Mouse (Mus musculus): Measurements from ENCODE around the gene Npff. TPM values are rescaled to one million over a fixed set of nuclear protein-coding genes. Genes with fewer than 3 reads are reported as not detected.

The Npff gene
- polyA plus RNA-seq, 1 experiment, result 0.84 TPM

DNA sequence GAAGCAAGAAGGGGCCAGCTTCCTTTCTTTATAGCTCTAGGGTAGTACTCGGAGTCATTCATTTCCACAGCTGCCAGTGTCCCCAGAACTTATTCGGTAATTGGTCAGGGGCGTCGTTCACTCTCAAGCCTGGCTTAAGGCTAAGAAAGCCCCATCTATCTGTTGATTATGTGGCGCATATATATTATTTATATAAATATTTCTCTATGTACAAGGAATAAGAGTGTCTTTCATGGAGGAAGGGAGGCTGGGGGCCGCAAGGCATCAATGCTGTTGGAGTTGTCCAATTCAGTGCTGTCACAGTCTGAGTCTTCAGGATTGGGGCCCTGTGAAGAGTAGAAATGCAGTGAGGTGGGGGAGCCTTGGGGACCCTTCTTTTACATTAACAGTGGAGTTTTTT is 24.9 kb downstream of the Npff start:
- H3K36me3 ChIP-seq (ENCODE audit: control insufficient read depth, insufficient read depth), result peaks cover 98% of the 10 kb centered on the region
- TF ChIP-seq POLR2AphosphoS2 (IDR thresholded peaks at IDR 0.05; ENCODE audit: insufficient read length, low read depth), result peak; percentile 16
- no peak for TF ChIP-seq MYOD1 (IDR thresholded peaks at IDR 0.05; ENCODE audit: control insufficient read depth in 1 of 3, insufficient read length in 2 of 3, low read depth in 2 of 3)
- H3ac ChIP-seq (ENCODE audit: control insufficient read depth, insufficient read length), result no peak overlapping the region
- H3K27me3 ChIP-seq (ENCODE audit: control insufficient read depth, insufficient read depth, insufficient read length), result no peaks in the 10 kb centered on the region
- peaks cover 28% of the 10 kb centered on the region for H3K79me2 ChIP-seq (ENCODE audit: control insufficient read depth, insufficient read depth)
- no peak overlapping the region for H3K4me2 ChIP-seq (ENCODE audit: low read depth)
- no peak overlapping the region for H3K4me3 ChIP-seq

DNA sequence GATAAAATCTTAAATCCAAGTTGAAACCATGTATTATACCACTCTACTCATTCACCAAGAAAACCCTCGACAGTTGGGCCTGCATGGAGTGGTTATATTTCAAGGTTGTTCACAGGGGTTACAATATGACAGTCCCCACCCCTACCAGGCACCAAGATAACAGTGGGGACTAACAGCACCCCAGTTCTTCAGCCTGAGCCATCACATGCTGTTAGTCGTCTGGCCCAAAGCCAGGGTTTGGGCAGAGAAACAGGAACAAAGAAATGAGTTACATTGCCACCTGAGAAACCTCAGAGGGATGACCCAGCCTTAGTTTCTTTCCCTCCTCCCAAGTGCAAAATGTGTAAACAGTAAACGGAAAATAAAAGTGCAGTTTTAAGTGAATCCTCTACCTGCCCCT is 25.4 kb downstream of the Npff start:
- no peaks in the 10 kb centered on the region for H3K27me3 ChIP-seq (ENCODE audit: control insufficient read depth, insufficient read depth, insufficient read length)
- no peak overlapping the region for H3K4me3 ChIP-seq
- no peak overlapping the region for H3K4me2 ChIP-seq (ENCODE audit: low read depth)
- H3K79me2 ChIP-seq (ENCODE audit: control insufficient read depth, insufficient read depth), result peaks cover 33% of the 10 kb centered on the region
- H3ac ChIP-seq (ENCODE audit: control insufficient read depth, insufficient read length), result no peak overlapping the region
- TF ChIP-seq SRF (IDR thresholded peaks at IDR 0.05; ENCODE audit: control insufficient read depth, insufficient read length, low read depth) (no peak), REST (IDR thresholded peaks at IDR 0.05; ENCODE audit: insufficient read depth, insufficient read length) (no peak), TCF3 (IDR thresholded peaks at IDR 0.05; ENCODE audit: insufficient read length, low read depth) (no peak), USF1 (IDR thresholded peaks at IDR 0.05; ENCODE audit: low read depth) (no peak), TCF12 (IDR thresholded peaks at IDR 0.05; ENCODE audit: insufficient read depth, poor library complexity, severe bottlenecking) (no peak), MAX (IDR thresholded peaks at IDR 0.05; ENCODE audit: low read depth) (no peak), MYOG (IDR thresholded peaks at IDR 0.05; ENCODE audit: control insufficient read depth in 1 of 3, insufficient read depth in 1 of 3, insufficient read length in 2 of 3, low read depth in 2 of 3) (no peak), POLR2A (IDR thresholded peaks at IDR 0.05; ENCODE audit: insufficient read length, low read depth) (no peak), E2F4 (IDR thresholded peaks at IDR 0.05; ENCODE audit: insufficient read depth) (no peak), CEBPB (IDR thresholded peaks at IDR 0.05; ENCODE audit: insufficient read depth, poor library complexity, severe bottlenecking) (no peak), MYOD1 (IDR thresholded peaks at IDR 0.05; ENCODE audit: control insufficient read depth in 1 of 3, insufficient read length in 2 of 3, low read depth in 2 of 3) (no peak), POLR2AphosphoS2 (IDR thresholded peaks at IDR 0.05; ENCODE audit: insufficient read length, low read depth) (no peak)
- peaks cover 98% of the 10 kb centered on the region for H3K36me3 ChIP-seq (ENCODE audit: control insufficient read depth, insufficient read depth)

DNA sequence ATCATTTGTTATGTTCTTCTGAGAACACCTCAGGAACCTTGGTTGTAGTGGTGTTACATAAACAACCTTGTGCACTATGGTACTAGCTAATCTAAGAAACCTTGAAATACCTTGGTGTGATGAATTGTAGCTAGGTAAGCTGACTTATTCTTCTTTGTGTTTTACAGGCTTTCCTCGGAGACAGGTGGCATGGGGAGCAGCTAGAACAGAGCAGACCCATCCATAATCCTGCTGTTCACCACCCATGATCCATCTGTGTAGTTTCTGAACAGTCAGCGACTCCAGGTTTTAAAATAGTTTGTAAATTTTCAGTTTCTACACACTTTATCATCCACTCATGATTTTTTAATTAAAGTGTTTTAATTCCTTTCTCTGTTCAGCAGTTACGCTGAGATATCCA is 26.4 kb downstream of the Npff start:
- H3ac ChIP-seq (ENCODE audit: control insufficient read depth, insufficient read length), result no peak overlapping the region
- no peaks in the 10 kb centered on the region for H3K27me3 ChIP-seq (ENCODE audit: control insufficient read depth, insufficient read depth, insufficient read length)
- TF ChIP-seq MYOD1 (IDR thresholded peaks at IDR 0.05; ENCODE audit: control insufficient read depth in 1 of 3, insufficient read length in 2 of 3, low read depth in 2 of 3) (no peak), SRF (IDR thresholded peaks at IDR 0.05; ENCODE audit: control insufficient read depth, insufficient read length, low read depth) (no peak), REST (IDR thresholded peaks at IDR 0.05; ENCODE audit: insufficient read depth, insufficient read length) (no peak), POLR2AphosphoS2 (IDR thresholded peaks at IDR 0.05; ENCODE audit: insufficient read length, low read depth) (no peak), MAX (IDR thresholded peaks at IDR 0.05; ENCODE audit: low read depth) (no peak), CEBPB (IDR thresholded peaks at IDR 0.05; ENCODE audit: insufficient read depth, poor library complexity, severe bottlenecking) (no peak), TCF3 (IDR thresholded peaks at IDR 0.05; ENCODE audit: insufficient read length, low read depth) (no peak)
- H3K4me3 ChIP-seq, result no peak overlapping the region
- no peak overlapping the region for H3K4me2 ChIP-seq (ENCODE audit: low read depth)
- H3K79me2 ChIP-seq (ENCODE audit: control insufficient read depth, insufficient read depth), result peaks cover 42% of the 10 kb centered on the region
- peaks cover 99% of the 10 kb centered on the region for H3K36me3 ChIP-seq (ENCODE audit: control insufficient read depth, insufficient read depth)

DNA sequence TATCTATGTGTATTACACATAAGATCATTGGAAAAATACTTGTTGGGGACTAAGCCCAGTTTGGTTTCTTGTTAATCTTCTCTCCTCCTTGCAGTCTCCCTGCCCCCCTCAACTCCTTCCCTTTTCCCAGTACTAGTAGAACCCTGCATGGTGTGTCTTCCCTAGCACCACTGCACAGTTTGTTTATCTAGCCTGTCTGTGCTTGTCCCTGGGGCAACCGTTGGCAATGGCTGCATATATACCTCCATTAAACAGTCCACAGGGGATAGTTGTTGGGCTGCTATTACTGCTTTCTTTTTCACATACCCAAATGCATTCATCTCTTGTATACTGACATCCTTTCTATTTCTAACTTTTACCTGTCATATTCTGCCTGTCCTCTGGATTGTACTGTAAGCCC is 37.1 kb downstream of the Npff start:
- Histone ChIP-seq H3K4me3 (no peak overlapping the region), H3K79me2 (ENCODE audit: control insufficient read depth, insufficient read depth) (peaks cover 83% of the 10 kb centered on the region), H3K4me2 (ENCODE audit: low read depth) (no peak overlapping the region), H3ac (ENCODE audit: control insufficient read depth, insufficient read length) (no peak overlapping the region), H3K36me3 (ENCODE audit: control insufficient read depth, insufficient read depth) (peaks cover 99% of the 10 kb centered on the region), H3K27me3 (ENCODE audit: control insufficient read depth, insufficient read depth, insufficient read length) (no peaks in the 10 kb centered on the region)
- TF ChIP-seq MYOG (IDR thresholded peaks at IDR 0.05; ENCODE audit: control insufficient read depth in 1 of 3, insufficient read depth in 1 of 3, insufficient read length in 2 of 3, low read depth in 2 of 3) (no peak), REST (IDR thresholded peaks at IDR 0.05; ENCODE audit: insufficient read depth, insufficient read length) (no peak), MAX (IDR thresholded peaks at IDR 0.05; ENCODE audit: low read depth) (no peak), TCF12 (IDR thresholded peaks at IDR 0.05; ENCODE audit: insufficient read depth, poor library complexity, severe bottlenecking) (no peak), TCF3 (IDR thresholded peaks at IDR 0.05; ENCODE audit: insufficient read length, low read depth) (no peak), SRF (IDR thresholded peaks at IDR 0.05; ENCODE audit: control insufficient read depth, insufficient read length, low read depth) (no peak), POLR2A (IDR thresholded peaks at IDR 0.05; ENCODE audit: insufficient read length, low read depth) (no peak), POLR2AphosphoS2 (IDR thresholded peaks at IDR 0.05; ENCODE audit: insufficient read length, low read depth) (no peak), E2F4 (IDR thresholded peaks at IDR 0.05; ENCODE audit: insufficient read depth) (no peak), CEBPB (IDR thresholded peaks at IDR 0.05; ENCODE audit: insufficient read depth, poor library complexity, severe bottlenecking) (no peak), USF1 (IDR thresholded peaks at IDR 0.05; ENCODE audit: low read depth) (no peak), MYOD1 (IDR thresholded peaks at IDR 0.05; ENCODE audit: control insufficient read depth in 1 of 3, insufficient read length in 2 of 3, low read depth in 2 of 3) (no peak)

DNA sequence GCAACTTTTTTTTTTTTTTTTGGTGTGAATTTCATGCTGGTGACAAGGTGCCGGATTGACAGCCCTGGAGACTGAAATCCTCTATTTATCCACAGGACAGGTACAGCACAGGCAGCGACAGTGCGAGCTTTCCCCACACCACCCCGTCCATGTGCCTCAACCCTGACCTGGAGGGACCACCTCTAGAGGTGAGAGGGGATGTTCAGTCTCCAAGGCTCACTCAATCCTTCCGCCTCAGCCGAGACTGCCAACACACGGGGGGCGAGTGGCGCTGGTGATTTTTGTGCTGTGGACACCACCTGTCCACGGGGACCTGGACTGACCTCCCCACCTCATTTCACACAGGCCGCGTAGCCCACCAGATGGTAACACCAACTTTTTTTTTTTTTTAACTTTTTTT is 38.9 kb downstream of the Npff start:
- Histone ChIP-seq H3K4me3 (no peak overlapping the region), H3K27me3 (ENCODE audit: control insufficient read depth, insufficient read depth, insufficient read length) (no peaks in the 10 kb centered on the region), H3K36me3 (ENCODE audit: control insufficient read depth, insufficient read depth) (peaks cover 99% of the 10 kb centered on the region), H3K79me2 (ENCODE audit: control insufficient read depth, insufficient read depth) (peaks cover 89% of the 10 kb centered on the region), H3K4me2 (ENCODE audit: low read depth) (no peak overlapping the region), H3ac (ENCODE audit: control insufficient read depth, insufficient read length) (no peak overlapping the region)
- TF ChIP-seq MYOG (IDR thresholded peaks at IDR 0.05; ENCODE audit: control insufficient read depth in 1 of 3, insufficient read depth in 1 of 3, insufficient read length in 2 of 3, low read depth in 2 of 3), result no peak
- no peak for TF ChIP-seq E2F4 (IDR thresholded peaks at IDR 0.05; ENCODE audit: insufficient read depth)
- TF ChIP-seq POLR2A (IDR thresholded peaks at IDR 0.05; ENCODE audit: insufficient read length, low read depth), result peak; percentile 37
- TF ChIP-seq MYOD1 (IDR thresholded peaks at IDR 0.05; ENCODE audit: control insufficient read depth in 1 of 3, insufficient read length in 2 of 3, low read depth in 2 of 3), result no peak
- no peak for TF ChIP-seq TCF3 (IDR thresholded peaks at IDR 0.05; ENCODE audit: insufficient read length, low read depth)
- no peak for TF ChIP-seq MAX (IDR thresholded peaks at IDR 0.05; ENCODE audit: low read depth)
- TF ChIP-seq POLR2AphosphoS2 (IDR thresholded peaks at IDR 0.05; ENCODE audit: insufficient read length, low read depth), result peak; percentile 64
- no peak for TF ChIP-seq SRF (IDR thresholded peaks at IDR 0.05; ENCODE audit: control insufficient read depth, insufficient read length, low read depth)
- TF ChIP-seq REST (IDR thresholded peaks at IDR 0.05; ENCODE audit: insufficient read depth, insufficient read length), result no peak
- TF ChIP-seq CEBPB (IDR thresholded peaks at IDR 0.05; ENCODE audit: insufficient read depth, poor library complexity, severe bottlenecking), result no peak
